Mouse (Mus musculus): Measurements from ENCODE around the gene Decr2. TPM values are rescaled to one million over a fixed set of nuclear protein-coding genes. Genes with fewer than 3 reads are reported as not detected.

Decr2 gene
- polyA plus RNA-seq, 1 experiment from 2014 or later: 45.7 TPM

DNA sequence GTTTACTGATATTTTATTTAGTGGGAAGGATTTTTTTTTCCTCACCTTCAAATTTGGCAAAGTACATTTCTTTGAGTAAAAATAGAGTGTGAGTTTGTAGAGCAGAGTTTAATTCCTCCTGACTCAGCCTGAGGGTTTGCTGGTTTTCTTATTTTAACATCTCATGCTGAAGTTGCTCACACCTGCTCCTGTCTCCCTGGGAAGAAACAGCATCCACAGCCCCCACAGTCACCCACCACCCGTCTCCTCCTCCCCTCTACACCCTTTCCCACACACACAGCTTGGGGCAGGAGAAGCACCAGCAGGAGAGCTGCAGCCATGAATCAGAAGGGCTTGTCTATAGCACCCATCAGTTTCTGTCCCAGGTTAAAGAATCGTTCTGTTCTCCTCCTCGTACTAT lies 14.9 kb downstream of the Decr2 start:
- no peak for ATAC-seq (replicated peaks; ENCODE audit: low FRiP score)
- no peak overlapping the region for H3K27ac ChIP-seq
- peaks cover under 1% of the 10 kb centered on the region; the same call in 1 of the 2 replicates for H3K4me1 ChIP-seq
- no peak overlapping the region for H3K4me3 ChIP-seq (replicated peaks)
- peaks cover 11% of the 10 kb centered on the region; the same call in 1 of the 2 replicates for H3K27me3 ChIP-seq
- 68% methylated on average over 3 of the region's 3 CpGs for WGBS
- H3K9me3 ChIP-seq (replicated peaks): no peaks in the 10 kb centered on the region
- no peak overlapping the region for H3K9ac ChIP-seq
- no peaks in the 10 kb centered on the region for H3K36me3 ChIP-seq
- no peak overlapping the region for H3K4me2 ChIP-seq

DNA sequence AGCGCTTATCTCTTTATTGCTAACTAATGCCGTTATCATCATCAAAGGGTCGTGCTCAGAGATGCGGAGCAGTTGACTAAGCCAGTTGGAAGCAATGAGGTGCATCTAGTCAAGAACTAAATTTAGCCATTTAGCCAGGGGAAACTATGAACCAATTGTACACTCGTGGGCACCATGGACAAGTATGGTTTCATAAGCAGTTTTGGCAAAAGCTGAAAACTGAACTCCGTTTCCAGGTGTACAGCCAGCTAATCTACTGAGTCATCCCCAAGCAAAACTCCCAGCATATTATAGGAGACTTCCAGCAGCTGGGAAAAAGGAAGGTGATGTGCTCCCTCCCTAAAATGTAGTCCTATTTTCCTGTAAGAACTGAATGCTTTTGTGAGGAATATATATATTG lies 20.0 kb downstream of the Decr2 start:
- H3K4me2 ChIP-seq: peak overlapping the region; percentile 96
- no peaks in the 10 kb centered on the region for H3K9me3 ChIP-seq (replicated peaks)
- H3K9ac ChIP-seq: 0 out of 2 replicates have a peak overlapping the region, but pooled peaks have one; percentile 72
- no peak for ATAC-seq (replicated peaks; ENCODE audit: low FRiP score)
- H3K27ac ChIP-seq: no peak overlapping the region
- H3K4me3 ChIP-seq (replicated peaks): peak overlapping the region; percentile 84
- WGBS: 26% methylated on average over 6 of the region's 6 CpGs
- H3K4me1 ChIP-seq: peaks cover 42% of the 10 kb centered on the region
- peaks cover 3% of the 10 kb centered on the region; the same call in 1 of the 2 replicates for H3K36me3 ChIP-seq
- H3K27me3 ChIP-seq: peaks cover 11% of the 10 kb centered on the region; the same call in 1 of the 2 replicates

DNA sequence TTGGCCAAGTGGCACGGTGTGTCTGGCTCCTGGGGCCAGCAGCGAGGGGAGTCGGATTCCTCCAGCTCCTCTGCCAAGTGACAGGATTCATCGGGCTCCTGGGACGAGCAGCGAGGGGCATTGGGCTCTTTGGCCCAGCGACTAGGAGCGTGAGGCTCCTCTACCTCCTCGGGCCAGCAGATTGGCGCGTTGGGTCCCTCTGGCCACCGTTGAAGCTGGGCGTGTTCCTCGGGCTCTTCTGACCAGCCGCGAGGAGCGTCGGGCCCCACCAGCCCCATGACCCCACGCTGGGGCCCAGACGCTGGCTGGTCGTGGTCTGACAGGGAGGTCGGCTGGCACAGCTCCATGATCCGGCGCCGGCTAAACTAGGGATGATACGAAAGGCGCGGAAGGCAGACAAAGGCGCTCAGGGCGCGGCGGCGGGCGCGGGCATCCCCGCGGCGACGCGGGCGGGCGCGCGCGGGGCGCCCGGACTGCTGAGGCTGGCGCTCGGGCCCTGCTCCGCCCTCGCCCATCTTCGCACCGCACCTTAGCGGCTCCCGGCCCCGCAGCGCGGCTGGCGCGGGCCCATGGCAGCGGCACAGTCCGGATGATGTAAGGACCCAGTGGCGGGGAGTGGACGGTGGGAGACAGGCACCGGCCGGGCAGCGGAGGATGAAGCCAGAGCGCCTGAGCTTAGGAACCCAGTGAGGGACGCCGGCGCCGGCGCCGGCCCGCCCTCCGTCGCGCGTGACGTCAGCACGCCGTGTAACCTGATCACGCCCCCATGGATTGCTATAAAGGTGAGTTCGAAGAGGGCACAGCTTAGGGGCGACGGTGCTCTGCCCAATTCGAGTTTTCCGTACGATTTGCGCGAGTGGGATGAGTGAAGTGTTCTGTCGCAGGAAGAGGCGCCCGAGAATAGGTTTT lies 21.1 kb downstream of the Decr2 start, which contains the start of gene Rab11fip3:
TSS of gene Rab11fip3 (minus strand) at position 725 of the 909 bp plus-strand sequence.
- under 1% methylated on average over 93 of the region's 94 CpGs for WGBS
- Histone ChIP-seq H3K36me3 (peaks cover 9% of the 10 kb centered on the region; the same call in 1 of the 2 replicates), H3K9ac (peak within 1 kb of the TSS; percentile 72), H3K4me1 (peaks cover 46% of the 10 kb centered on the region), H3K9me3 (replicated peaks) (no peaks in the 10 kb centered on the region), H3K4me3 (replicated peaks) (peak within 1 kb of the TSS; percentile 84), H3K27ac (peak within 1 kb of the TSS; percentile 63), H3K27me3 (peaks cover 11% of the 10 kb centered on the region; the same call in 1 of the 2 replicates), H3K4me2 (peak within 1 kb of the TSS; percentile 96)
- ATAC-seq (replicated peaks; ENCODE audit: low FRiP score): peak; percentile 89

DNA sequence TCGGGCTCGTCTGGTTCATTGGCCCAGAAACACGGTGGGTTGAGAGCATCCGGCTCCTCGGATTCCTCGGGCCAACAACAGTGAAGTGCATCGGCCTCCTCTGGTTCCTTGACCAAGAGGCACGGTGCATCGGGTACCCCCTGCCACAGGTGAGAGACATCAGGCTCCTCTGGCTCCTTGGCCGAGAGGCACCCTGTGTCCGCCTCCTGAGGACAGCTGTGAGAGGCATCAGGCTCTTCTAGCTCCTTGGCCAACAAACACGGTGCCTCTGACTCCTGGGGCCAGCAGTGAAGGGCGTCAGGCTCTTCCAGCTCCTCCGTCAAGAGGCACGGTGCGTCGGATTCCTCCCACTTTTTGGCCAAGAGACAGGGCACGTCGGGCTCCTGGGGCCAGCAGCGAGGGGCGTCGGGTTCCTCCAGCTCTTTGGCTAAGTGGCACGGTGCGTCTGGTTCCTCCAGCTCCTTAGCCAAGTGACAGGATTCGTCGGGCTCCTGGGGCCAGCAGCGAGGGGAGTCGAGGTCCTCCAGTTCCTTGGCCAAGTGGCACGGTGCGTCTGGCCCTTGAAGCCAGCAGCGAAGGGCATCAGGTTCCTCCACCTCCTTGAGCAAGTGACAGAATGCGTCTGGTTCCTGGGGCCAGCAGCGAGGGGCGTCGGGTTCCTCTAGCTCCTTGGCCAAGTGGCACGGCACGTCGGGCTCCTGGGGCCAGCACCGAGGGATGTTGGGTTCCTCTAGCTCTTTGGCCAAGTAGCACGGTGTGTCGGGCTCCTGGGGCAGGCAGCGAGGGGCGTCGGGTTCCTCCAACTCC lies 21.9 kb downstream of the Decr2 start:
- under 1% methylated on average over 44 of the region's 44 CpGs for WGBS
- peaks cover 11% of the 10 kb centered on the region; the same call in 1 of the 2 replicates for H3K27me3 ChIP-seq
- H3K9ac ChIP-seq: peak overlapping the region; percentile 72
- peaks cover 9% of the 10 kb centered on the region; the same call in 1 of the 2 replicates for H3K36me3 ChIP-seq
- peak overlapping the region; percentile 63; the same call in 1 of the 2 replicates for H3K27ac ChIP-seq
- H3K9me3 ChIP-seq (replicated peaks): no peaks in the 10 kb centered on the region
- 0 out of 2 replicates have a peak, but pooled peaks have one; percentile 20 for ATAC-seq (replicated peaks; ENCODE audit: low FRiP score)
- peak overlapping the region; percentile 96 for H3K4me2 ChIP-seq
- peak overlapping the region; percentile 84 for H3K4me3 ChIP-seq (replicated peaks)
- H3K4me1 ChIP-seq: peaks cover 46% of the 10 kb centered on the region

DNA sequence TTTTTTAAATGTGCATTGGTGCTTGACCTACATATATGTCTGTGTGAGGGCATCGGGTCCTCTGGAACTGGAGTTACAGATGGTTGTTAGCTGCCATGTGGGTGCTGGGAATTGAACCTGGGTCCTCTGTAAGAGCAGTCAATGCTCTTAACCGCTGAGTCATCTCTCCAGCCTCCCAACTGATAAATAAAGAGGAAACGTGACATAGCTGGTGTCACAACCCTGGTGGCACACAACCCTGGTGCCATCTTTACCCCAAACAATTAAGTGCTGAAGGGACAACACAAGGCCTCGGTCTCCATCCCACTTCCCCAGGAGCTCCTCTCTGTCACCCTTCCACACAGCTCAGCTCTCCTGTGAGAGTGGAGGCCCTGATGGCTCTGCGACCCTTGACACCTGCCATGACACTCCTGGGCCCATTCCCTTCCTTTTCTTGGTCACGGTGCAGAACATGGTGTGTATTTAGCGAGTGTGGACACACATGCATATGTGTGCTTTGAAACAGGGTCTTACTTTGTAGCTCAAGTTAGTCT lies 23.6 kb downstream of the Decr2 start:
- Histone ChIP-seq H3K36me3 (peaks cover 15% of the 10 kb centered on the region; the same call in 1 of the 2 replicates), H3K9ac (no peak overlapping the region), H3K4me1 (peaks cover 46% of the 10 kb centered on the region), H3K4me3 (replicated peaks) (peak overlapping the region; percentile 84), H3K27me3 (peaks cover 4% of the 10 kb centered on the region; the same call in 1 of the 2 replicates), H3K4me2 (peak overlapping the region; percentile 96), H3K9me3 (replicated peaks) (no peaks in the 10 kb centered on the region), H3K27ac (no peak overlapping the region)
- WGBS: 92% methylated on average over 7 of the region's 7 CpGs
- ATAC-seq (replicated peaks; ENCODE audit: low FRiP score): no peak

DNA sequence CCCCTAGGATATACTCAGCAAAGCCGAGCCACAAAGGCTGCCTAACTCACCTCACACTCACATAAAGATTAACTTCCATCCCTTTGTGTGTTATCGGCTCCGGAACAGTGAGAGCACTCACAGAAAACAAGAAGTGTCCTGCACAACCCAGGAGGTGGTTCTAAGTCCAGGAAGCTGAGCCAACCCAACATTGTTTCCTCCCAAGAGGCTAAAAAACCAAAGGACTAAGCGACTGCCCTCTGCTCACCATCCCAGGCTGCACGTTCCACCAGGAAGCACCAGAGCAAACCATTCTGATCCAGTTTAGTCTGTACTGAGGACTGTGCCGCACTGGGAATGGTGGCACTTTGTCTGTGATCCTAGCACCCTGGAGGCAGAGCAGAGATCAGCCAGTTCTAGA lies 25.2 kb downstream of the Decr2 start:
- H3K9me3 ChIP-seq (replicated peaks): no peaks in the 10 kb centered on the region
- peaks cover 15% of the 10 kb centered on the region; the same call in 1 of the 2 replicates for H3K36me3 ChIP-seq
- H3K4me1 ChIP-seq: peaks cover 43% of the 10 kb centered on the region
- no peak for ATAC-seq (replicated peaks; ENCODE audit: low FRiP score)
- H3K27ac ChIP-seq: 0 out of 2 replicates have a peak overlapping the region, but pooled peaks have one; percentile 4
- no peaks in the 10 kb centered on the region for H3K27me3 ChIP-seq
- no peak overlapping the region for H3K4me3 ChIP-seq (replicated peaks)
- no peak overlapping the region for H3K9ac ChIP-seq
- no peak overlapping the region for H3K4me2 ChIP-seq
- WGBS: 69% methylated on average over 6 of the region's 6 CpGs

DNA sequence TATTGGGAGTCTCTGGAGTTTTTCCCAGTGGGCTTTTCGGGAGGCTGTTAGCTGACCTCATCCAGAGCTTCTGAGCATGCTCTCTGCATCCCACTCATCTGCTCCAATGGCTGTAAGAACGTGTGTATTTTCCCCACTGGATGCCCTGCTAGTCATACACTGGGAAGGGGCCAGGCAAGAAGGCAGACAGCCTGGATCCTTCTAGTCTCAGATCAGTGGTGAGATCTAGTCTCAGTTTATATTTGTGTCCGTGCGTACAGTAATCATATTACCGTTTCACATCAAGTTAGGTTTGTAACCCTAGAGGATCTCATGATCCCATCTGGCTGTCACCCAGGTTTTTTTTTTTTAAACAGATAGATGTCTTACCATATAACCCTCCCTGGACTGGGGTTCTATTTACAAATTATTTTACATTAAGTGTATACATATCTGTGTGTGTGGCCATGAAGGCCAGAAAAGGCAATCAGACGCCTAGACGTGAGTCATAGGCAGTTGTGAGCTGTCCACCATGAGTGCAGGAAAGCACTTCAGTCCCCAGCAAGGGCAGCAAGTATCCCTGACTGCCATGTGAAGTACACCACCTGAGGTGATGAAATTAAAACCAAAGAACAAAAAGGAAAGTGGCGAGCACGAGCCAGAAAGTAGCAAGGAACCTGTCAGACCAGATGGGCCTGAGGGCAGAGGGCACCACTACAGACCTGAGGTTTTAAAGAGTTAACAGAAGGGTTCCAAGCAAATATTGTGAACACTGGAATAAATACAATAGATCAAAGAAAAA lies 32.2 kb downstream of the Decr2 start:
- H3K27me3 ChIP-seq: no peaks in the 10 kb centered on the region
- no peak overlapping the region for H3K4me2 ChIP-seq
- no peak overlapping the region for H3K4me3 ChIP-seq (replicated peaks)
- peaks cover 22% of the 10 kb centered on the region for H3K36me3 ChIP-seq
- H3K4me1 ChIP-seq: peaks cover 44% of the 10 kb centered on the region
- no peaks in the 10 kb centered on the region for H3K9me3 ChIP-seq (replicated peaks)
- no peak for ATAC-seq (replicated peaks; ENCODE audit: low FRiP score)
- 68% methylated on average over 9 of the region's 9 CpGs for WGBS
- no peak overlapping the region for H3K9ac ChIP-seq
- H3K27ac ChIP-seq: no peak overlapping the region

DNA sequence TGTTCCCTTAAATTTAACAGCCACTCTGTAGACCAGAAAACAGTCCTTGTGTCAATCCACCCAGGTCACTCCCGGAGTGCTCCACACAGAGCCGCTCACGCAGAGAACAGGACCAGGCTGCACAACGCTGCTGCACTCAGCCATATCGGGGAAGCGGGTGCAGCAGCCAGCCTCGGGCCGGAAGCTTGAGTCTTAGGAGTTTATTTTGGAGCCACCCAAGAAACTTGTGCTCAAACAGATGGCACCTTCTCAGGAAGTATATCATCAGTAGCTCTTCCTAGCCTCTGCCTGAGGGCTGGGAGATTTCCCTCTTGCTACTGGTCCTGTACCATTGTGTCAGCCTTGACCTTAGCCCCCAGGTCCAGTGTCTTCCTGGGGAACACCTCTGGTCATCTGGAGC lies 32.9 kb downstream of the Decr2 start:
- Histone ChIP-seq H3K27ac (no peak overlapping the region), H3K9ac (no peak overlapping the region), H3K4me3 (replicated peaks) (no peak overlapping the region), H3K4me1 (peaks cover 44% of the 10 kb centered on the region), H3K9me3 (replicated peaks) (no peaks in the 10 kb centered on the region), H3K27me3 (no peaks in the 10 kb centered on the region), H3K36me3 (peaks cover 16% of the 10 kb centered on the region), H3K4me2 (no peak overlapping the region)
- WGBS: 56% methylated on average over 8 of the region's 8 CpGs
- ATAC-seq (replicated peaks; ENCODE audit: low FRiP score): no peak

DNA sequence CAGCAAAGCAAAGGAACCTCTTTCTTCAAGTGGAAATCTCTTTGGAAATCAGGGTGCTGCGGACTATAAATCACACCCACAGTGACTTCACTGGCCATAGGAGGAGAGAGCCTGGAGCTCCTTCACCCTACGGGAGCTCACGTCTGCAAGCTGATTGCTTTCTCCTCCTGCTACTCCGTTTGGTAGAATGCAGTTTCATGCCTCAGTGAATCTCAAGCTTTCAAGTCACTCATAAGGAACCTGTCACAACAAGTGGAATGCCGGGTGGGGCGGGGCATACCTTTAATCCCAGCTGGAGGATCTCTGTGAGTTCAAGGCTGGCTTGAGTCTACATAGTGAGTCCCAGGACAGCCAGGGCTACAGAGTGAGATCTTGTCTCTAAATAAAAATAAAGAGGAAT lies 35.0 kb downstream of the Decr2 start:
- no peak overlapping the region for H3K4me3 ChIP-seq (replicated peaks)
- WGBS: 27% methylated on average over 6 of the region's 6 CpGs
- H3K9me3 ChIP-seq (replicated peaks): no peaks in the 10 kb centered on the region
- peak; percentile 61 for ATAC-seq (replicated peaks; ENCODE audit: low FRiP score)
- H3K27me3 ChIP-seq: no peaks in the 10 kb centered on the region
- H3K9ac ChIP-seq: no peak overlapping the region
- 0 out of 2 replicates have a peak overlapping the region, but pooled peaks have one; percentile 10 for H3K4me2 ChIP-seq
- H3K27ac ChIP-seq: peak overlapping the region; percentile 90
- H3K4me1 ChIP-seq: peaks cover 44% of the 10 kb centered on the region
- peaks cover 15% of the 10 kb centered on the region for H3K36me3 ChIP-seq

DNA sequence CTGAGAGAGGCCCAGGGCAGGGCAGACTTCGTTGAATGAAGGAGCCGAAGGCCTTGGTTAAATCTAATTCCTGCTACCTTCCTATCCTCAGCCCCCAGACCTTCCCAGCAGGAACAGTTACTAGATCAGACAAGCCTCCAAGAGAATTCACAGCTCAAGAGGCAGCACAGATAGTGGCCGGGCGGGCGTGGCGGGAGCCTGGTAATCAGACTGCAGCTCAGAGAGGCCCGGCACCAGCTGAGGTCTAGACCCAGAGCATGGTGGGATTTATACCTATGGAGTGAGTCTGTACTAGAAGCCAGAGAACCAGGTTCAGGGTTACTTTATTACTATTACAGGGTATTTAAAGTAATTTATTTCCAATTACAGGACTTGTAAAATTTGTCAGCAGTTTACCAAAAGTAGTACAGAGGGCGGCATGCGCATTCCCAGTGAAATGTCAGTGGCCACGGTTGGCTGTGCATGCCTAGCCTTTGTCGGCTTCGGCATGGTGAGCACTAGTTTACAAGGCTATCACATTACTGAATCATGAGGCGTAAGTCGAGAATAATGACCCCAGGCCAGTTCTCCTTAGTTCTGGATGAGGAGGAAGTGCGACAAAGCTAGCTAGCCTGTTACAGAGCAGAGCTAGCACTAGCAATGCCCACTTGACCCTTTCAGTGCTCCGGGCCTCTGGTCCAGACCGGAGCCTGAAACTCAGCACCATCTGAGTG lies 35.8 kb downstream of the Decr2 start:
- WGBS: 25% methylated on average over 17 of the region's 17 CpGs

More for the DNA sequence above, 35.8 kb downstream of the Decr2 start:
- H3K9me3 ChIP-seq (replicated peaks): no peaks in the 10 kb centered on the region
- ATAC-seq (replicated peaks; ENCODE audit: low FRiP score): peak; percentile 87
- peaks cover 44% of the 10 kb centered on the region for H3K4me1 ChIP-seq
- peaks cover 10% of the 10 kb centered on the region for H3K36me3 ChIP-seq
- H3K27ac ChIP-seq: peak overlapping the region; percentile 90
- H3K4me3 ChIP-seq (replicated peaks): no peak overlapping the region
- no peak overlapping the region for H3K4me2 ChIP-seq
- no peak overlapping the region for H3K9ac ChIP-seq
- no peaks in the 10 kb centered on the region for H3K27me3 ChIP-seq
